Mouse (Mus musculus) cerebral cortex, adult 2 months (tissue): ENCODE data around the gene Gm42957.

Source experiments
- WGBS: fragments of 180-500 bp; shearing (Covaris S2); methylation state at CpG from one replicate; pipeline ENCODE4 v1.1.7; 2018; 5-methylcytosine and 5-hydroxymethylcytosine counted together

Gm42957 gene

DNA sequence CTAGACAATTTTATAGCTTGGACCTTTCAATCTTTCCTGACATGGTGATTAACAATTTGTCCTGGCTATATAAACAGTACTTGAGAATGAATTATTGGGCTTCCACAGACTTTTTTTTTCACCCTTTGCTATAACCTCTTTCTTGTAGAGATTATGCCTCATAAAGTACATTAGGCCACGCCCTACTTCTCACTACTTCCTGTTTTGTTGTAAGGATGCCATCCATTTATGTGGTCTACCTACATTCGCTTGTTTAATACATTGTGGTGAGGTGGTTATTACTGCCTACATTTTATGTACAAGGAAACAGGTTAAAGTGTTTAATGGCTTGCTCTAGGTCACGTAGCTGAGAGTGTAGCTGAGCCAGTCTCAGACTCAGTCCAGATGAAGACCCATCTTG, 39.9 kb downstream of the Gm42957 start:
- WGBS: 91% methylated on average over 3 of the region's 3 CpGs

DNA sequence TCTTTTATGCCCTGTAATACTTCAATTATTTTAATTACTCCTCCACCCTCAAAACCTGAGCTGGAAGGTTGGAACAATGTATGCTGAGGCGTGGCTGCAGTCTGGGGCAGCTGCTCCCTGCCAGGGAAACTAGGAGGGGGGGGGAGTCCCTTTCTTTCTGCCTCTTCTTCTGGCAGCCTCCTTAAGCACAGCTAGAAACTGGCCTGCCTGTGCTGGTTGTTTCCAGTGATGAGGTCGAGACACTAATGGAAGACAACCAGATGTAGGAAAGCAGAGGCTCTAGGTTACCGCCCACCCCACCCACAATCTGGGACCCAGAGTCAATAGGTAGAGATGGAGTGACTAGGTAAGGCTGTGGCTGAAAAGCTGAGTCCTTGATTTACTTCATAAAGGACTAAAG, 40.4 kb downstream of the Gm42957 start:
- WGBS: 65% methylated on average over 3 of the region's 3 CpGs

DNA sequence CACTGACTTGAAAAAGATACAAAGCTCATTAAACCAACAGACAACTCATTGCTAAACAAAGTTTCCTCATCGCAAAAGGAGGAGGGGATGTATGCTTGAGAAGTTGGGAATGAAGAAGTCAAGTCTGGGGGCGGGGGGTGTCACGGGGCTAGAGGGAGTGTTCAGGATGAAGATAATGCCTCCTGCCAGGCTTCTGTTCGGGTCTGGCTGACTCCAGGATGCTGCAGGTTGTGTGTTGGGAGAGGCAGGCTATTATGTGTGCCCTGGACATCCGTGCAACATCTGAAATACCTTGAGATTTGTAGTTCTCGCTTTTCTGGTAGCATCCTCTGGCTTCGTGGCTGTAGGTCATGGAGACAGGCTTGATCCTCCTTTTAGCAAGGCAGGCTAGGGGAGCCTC, 43.2 kb downstream of the Gm42957 start:
- WGBS: 82% methylated on average over 7 of the region's 7 CpGs

DNA sequence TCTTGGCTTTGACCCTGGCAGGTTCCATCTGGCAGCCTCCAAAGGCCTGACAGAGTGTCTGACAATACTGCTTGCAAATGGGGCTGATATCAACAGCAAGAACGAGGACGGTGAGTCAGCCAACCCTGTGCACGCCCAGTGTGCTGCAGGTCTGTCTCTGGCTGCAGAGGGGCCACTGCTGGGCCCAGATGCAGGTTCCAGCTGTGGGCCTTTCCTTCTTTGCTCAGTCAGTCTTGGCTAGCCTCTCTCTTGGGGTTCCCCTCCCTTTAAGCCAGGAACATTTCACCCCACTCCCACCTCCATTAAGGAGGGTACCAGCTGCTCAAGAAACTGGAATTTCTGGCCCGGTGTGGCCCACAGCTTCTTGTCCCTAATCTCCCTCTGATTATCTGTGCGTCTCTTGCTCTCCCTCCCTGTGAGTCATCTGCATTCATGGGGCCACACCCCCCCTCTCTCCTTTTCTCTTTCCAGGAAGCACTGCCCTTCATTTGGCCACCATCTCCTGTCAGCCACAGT, 43.9 kb downstream of the Gm42957 start:
- 57% methylated on average over 5 of the region's 5 CpGs for WGBS

DNA sequence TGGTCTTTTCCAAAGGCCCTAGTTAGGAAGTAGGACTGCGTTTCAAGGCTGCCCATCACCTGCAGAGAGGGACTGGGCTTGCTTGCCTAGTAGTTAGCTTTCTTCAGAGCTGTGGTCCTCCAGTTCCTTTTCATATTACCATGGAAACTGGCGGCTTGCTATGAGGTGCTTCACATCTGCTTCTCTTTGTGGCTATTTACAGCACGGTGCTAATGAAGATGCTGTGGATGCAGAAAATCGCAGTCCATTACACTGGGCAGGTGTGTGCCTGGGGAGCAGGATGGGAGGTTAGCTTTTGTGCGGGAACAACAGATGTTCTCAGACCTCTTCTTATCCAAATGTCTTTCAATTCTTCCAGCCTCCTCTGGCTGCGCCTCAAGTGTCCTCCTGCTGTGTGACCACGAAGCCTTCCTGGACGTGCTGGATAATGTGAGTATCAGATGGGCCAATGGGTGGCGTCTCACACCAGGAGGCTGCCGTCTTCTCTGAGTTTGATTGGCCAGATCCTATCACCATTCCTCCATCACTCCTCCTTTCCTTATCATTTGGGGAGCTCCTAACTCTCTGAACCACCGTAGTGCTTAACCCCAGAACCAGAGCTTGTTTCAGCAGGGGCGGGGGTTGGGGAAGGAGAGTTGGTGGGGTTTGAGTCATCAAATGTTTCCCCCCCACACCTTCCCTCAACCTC, 45.1 kb downstream of the Gm42957 start:
- 45% methylated on average over 12 of the region's 12 CpGs for WGBS

DNA sequence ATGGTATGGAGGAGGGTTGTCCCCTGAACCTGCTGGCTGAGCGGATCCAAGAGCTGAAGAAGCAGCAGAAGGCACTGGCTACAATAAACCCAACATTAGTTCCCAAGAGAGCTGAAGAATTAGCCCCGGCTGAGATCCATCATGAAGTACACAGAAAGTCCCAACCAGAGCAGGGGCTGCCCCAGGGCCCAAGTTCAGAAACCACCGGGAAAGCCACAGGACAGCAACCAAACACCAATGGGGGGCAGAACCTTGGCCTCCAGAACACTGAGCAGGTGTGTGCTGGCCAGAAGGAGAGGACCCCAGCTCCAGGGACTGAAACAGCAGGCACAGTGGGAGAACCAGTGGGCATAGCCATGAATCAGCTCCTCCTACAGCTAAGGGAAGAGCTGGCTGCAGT, 48.2 kb downstream of the Gm42957 start:
- WGBS: 92% methylated on average over 3 of the region's 3 CpGs

DNA sequence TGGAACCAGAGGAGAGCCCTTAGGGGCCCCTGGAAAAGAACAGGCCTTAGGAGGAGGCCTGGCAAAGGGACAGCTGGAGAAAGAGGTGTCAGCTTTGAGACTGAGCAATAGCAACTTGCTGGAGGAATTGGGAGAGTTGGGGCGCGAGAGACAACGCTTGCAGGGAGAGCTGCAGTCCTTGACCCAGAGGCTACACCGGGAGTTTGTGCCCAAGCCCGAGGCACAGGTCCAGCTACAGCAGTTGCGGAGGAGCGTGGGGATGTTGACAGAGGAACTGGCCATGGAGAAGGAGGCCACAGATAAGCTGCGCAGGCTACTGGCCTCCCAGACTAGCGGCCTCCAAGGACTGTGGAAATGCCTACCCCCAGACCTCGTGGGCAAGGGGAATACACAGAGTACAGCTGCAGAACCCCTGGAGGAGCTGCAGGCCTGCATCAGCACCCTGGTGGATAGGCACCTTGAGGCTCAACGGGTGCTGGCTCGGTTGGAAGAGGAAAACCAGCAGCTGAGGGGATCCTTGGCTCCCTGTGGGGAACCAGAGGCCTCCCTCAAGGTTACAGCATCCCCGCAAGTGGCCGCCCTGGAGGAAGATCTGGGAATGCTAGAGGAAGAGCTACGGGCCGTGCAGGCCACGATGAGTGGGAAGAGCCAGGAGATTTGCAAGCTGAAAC, 49.0 kb downstream of the Gm42957 start:
- WGBS: 71% methylated on average over 17 of the region's 17 CpGs

DNA sequence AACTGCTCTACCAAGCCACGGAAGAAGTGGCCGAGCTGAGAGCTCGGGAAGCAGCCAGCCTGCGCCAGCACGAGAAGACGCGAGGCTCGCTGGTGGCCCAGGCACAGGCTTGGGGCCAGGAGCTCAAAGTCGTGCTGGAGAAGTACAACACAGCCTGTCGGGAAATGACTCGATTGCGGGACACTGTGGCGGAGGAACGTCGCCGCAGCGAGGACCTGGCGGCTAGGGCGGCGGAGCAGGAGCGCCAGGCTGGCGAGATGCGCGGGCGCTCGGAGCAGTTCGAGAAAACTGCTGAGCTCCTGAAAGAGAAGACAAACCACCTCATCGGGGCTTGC, 49.5 kb downstream of the Gm42957 start:
- WGBS: 49% methylated on average over 28 of the region's 28 CpGs

DNA sequence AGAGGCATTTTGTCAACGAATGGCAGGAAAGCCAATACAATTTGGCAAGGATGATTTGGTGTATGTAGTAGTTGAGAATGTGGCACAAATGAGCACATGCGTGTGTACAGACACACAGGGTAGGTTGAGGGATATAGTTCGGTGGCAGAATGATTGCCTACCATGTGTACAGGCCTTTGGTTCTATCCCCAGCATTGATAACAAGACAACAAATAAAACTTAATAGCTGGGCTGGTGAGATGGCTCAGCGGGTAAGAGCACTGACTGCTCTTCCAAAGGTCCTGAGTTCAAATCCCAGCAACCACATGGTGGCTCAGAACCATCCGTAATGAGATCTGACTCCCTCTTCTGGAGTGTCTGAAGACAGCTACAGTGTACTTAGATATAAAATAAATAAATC, 50.8 kb downstream of the Gm42957 start:
- 93% methylated on average over 5 of the region's 5 CpGs for WGBS

DNA sequence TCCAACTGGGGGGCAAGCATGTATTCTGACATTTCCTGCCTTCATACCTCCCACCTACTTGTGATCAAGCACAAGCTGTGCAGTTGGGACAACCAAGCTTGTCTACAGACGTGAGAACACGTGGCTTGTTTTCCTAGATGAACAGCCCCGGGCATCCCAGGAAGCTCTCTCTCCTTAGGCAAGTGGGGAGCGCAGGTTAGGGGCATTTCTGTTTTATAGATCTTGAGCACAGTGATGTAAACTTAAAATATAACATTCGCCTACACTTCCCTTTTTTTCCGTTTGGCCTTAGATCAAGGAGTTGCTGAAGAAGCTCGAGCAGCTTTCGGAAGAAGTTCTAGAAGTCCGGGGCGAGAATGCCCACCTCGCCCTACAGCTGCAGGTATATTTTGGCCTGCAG, 53.6 kb downstream of the Gm42957 start:
- 51% methylated on average over 11 of the region's 11 CpGs for WGBS

DNA sequence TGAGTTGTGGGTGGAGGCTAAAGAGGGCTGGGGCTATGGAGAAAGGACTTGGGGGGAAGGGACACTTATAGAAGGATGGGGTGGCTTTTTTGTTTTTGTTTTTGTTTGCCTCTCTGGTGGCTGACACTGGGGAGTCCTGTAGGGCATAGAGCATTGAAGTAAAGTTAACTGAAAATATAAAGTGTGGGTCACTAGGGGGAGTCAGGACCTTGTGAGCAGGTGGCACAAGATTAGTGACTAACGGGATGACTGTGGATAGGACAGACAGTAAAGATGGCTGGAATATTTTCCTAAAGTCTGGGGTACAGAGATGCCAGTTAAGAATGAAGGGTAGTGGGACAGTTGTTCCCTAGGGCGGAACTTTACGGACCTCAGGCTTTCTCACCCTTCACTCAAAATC, 55.0 kb downstream of the Gm42957 start:
- 69% methylated on average over 3 of the region's 3 CpGs for WGBS

DNA sequence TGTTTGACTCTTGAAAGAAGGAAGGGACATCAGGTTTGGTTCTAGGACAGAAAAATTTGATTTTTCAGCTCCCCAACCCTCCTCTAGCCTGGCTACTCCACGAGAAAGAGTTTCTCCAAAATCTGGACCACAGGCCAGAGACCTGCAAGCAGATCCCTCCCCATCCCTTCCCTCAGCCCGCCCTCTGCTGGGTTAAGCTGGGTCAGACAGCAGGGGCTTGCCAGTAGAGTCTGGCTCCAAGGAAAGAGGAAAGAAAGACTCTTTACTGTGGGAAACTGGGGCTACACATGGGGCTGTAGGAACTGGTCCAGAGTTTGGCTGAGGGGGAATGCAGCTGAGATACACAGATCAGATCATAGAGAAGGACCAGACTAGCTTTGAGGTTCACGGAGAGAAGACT, 57.2 kb downstream of the Gm42957 start:
- whole genome bisulfite sequencing: 43% methylated on average over 3 of the region's 3 CpGs

DNA sequence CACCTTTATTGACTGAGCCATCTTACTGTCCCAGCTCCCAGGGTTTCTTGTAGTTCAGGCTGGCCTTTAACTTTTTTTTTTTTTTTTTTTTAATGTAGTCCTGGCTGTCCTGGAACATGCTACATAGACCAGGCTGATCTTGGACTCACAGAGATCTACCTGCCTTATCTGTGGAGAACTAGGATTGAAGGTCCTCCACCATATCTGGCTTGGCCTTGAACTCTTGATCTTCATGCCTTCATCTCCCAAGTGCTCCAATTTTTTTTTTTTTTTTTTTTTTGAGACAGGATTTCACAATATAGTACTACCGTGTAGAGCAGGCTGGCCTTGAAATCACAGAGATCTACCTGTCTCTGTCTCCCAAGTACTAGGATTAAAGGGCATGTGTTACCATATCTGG, 58.3 kb downstream of the Gm42957 start:
- WGBS: 94% methylated on average over 1 of the region's 1 CpGs

DNA sequence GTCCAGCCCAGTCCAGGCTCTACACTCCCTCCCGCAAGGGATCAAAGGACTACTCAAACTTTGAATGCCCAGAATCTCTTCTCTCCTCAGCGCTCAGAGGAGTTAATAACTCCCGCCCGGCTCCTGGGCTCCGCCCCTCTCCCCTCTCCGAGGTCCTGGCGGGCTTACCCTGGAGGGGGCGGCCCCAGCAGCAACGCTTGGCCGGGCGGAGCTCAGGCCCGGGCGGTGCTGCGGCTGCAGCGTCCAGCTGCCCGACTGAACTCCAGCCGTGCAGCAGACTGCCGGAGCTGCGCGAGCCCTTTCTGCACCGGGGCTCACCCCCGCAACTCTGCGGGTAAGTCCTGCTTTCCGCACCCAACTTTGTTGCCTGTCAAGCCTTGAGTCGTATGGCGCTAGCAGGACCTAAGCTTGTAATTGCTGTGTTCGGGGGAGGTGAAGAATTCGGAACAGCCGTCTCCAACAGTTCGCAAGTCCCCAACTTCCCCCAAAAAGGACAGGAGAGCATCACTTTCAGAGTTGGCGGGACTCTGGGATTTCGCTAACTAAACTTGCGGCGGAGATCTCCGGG, 61.0 kb downstream of the Gm42957 start, which contains the start of gene Pias3:
Gene Pias3 (plus strand): TSS at position 187 of the 568 bp plus-strand sequence.
- under 1% methylated on average over 35 of the region's 35 CpGs for WGBS

DNA sequence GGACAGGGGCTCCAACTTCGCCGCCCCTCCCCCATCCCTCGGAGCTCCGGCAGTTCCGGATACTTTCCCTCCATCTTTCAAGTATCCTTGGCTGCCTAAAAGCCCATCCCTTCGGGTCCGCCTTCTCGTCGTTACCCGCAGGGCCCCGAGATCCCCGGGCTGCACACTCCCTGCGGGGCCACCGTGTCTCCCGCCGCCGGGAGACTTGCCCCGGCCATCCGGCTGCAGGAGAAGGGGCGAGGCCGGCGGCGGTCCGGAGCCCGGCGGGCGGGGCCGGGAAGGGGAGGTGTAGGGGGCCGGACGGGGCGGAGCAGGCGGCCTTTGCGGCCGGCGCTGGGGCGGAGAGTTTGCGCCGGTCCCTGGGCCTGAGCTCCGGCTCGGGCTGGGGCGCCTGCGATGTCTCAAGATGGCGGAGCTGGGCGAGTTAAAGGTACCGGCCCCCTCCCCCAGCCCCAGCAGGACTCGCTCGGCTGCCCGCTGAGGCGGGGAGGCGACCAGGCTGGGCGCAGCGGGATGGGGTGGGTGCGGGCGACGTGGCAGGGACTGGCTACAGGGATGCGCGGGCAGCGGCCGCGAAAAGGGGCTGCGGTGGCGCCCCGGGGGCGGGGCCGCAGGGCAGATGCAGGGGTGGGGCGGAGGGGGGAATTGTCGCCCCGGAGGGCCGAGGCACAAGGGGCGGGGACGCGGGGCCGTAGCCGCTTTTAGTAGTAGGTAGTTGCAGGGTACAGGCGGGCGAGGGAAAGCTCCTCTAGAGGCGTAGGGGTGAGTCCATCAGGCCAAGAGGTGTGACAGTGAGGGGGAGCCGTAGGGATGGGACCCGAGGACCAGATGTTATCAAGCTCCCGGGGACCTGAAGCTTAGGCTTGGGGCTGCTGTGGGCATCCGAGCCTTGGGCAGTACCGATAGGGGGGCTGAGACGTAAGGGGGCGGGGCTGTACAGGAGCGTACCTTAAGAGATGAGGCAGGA, 61.8 kb downstream of the Gm42957 start:
- 1% methylated on average over 84 of the region's 85 CpGs for WGBS

DNA sequence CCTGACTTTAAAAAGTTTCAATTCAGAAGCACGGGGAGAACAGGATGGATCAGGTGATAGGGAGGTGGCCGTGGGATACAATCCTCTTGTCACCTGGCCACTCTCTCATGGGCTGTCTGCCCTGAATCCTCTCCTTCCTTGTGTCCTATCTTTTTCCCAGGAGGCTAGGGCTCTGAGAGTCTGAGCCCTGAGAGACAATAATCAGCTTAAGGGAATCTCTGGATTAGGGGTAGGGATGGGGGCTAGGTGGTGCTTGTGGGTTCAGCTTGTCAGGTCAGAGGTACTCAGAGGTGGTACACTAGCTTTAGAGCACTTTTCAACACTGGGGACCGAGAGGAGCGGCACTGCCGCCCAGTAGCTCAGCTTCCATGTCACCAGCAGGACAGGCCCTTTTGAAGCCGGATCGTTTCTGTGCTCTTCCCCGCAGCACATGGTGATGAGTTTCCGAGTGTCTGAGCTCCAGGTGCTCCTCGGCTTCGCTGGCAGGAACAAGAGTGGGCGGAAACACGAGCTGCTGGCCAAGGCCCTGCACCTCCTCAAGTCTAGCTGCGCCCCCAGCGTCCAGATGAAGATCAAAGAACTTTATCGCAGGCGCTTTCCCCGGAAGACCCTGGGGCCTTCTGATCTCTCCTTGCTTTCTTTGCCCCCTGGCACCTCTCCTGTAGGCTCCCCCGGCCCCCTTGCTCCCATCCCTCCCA, 63.9 kb downstream of the Gm42957 start:
- WGBS: 51% methylated on average over 19 of the region's 19 CpGs

DNA sequence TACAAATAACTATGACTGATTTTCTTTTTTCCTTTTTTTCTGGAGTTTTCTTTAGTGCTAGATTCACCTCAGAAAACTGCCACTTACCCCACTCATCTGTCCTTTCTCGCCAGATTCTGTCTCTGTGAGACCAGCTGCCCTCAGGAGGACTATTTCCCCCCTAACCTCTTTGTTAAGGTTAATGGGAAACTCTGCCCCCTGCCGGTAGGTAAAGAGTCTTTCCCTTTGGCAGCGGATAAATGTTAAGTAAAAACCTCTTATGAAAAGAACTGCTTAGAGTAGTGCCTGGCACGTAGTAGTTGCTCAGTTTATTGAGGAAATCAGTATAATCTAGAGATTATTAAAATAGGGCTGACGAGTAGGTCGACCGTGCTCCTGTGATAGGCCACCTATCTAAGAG, 65.1 kb downstream of the Gm42957 start:
- 62% methylated on average over 7 of the region's 7 CpGs for WGBS

DNA sequence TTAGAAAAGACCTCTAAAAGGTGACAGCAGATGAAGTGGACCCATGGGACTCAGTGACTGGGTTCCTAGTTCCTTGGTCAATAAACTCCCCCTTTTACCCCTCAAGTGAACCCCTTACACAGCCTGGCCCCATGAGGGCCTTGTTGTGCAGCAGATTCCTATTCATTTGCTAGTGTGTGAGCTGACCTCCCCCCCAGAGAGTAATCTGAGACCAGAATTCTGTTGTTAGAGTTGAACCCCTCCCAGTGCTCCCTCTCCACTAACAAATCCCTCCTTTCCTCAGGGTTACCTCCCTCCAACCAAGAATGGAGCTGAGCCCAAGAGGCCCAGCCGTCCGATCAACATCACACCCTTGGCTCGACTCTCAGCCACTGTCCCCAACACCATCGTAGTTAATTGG, 65.7 kb downstream of the Gm42957 start:
- 88% methylated on average over 4 of the region's 4 CpGs for WGBS
